Mouse (Mus musculus) heart, adult 9 months (tissue): ENCODE results near the gene Flt4.
A peak's percentile ranks its signal among the peaks of the same experiment; 100 is the strongest.

Experiments used
- DNase-seq, 2 experiments: peaks; one replicate each; pipeline ENCODE4 v3.0.0; 2022; ENCODE audit warnings: low spot score in 2 of 2

Flt4 gene

DNA sequence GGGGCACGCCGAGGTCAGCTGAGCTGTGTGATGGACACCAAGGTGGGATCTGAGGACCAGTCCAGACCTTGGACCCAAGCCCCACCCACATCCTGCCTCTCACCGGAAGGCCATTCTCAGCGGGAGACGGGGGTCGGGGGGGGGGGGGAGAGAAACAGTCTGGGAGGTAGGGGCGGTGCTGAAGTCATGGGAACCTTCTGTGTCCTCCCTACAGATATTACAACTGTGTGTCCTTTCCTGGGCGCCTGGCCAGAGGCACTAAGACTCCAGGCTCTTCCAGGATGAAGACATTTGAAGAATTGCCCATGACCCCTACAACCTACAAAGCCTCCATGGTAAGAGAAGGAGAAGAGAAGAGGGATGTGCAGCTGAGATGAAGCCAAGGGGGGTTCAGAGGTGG lies 36.6 kb downstream of the Flt4 start:
- DNase-seq: no peak

DNA sequence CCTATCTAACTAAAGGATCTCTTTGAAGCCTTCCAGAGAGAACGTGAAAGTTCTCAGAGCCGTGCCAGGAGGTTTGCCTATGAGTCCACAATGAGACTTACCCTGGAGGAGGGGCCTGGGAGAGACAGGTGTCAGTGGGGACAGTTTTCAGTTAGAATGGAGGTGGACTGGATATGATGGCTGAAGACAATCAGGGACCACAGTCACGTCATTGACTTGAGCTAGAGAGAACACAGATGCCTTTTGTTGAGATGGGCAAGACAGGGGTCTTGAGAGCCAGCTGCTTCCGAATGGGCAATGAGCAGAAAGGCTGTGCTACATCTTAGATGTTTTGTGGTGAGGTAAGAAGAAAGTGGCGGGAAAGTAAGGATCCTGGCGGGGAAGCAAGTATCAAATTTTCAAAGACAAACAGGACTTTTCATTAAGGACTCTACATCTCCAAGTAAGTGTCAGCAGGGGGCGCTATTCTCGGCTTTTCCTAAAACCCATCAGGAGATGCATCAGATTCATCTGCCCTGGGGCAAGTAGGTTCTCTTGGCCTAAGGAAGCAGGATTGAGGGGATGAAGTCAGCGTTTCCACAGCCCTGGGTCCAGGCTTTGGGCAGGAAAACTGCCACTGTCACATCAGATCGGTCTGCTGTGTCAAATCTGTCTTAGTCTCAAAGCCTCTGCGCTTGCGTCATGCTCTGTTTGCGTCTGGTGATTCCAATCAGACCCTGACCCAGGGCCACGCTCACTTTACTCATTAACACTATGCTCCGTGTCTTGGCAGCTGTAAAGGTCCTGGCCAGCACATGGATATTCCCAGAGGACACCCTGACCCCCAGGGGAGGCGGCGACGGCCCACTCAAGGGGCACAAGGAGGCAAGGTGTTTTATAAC lies 41.3 kb downstream of the Flt4 start:
- no peak for DNase-seq

DNA sequence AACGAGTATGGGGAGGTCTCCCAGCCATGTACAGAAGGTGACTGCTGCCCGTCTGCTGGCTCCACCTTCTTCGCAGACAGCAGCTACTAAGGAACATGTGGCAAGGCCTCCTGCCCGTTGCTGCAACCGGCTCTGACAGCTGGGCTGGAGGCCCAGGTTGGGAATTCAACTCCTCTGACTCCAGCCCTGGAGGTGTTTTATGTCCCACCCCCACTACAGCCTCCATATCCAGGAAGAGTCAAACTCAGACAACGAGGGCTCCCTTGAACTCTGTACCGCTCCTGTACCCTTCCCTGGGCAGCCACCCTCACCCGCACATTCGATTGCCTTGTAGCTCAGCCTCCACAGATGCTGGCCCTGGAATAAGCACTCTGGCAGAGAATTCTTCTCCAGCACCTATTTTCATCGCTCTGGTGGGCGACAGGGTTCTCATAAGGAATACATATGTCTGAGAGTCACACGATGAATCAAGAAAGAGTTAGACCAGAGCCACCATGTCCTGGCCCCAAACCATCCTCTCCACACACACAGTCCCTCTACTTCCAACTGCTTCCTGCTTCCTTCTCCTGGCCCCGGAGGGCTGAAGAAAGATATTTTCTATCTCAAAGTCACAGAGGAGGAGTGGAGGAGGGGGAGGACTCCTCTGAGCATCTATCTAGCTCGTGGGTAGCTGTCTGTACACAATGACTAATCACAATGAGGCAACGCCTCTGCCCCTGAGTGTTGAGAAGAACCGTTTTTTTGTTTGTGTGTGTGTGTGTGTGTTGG lies 42.1 kb downstream of the Flt4 start:
- no peak for DNase-seq

DNA sequence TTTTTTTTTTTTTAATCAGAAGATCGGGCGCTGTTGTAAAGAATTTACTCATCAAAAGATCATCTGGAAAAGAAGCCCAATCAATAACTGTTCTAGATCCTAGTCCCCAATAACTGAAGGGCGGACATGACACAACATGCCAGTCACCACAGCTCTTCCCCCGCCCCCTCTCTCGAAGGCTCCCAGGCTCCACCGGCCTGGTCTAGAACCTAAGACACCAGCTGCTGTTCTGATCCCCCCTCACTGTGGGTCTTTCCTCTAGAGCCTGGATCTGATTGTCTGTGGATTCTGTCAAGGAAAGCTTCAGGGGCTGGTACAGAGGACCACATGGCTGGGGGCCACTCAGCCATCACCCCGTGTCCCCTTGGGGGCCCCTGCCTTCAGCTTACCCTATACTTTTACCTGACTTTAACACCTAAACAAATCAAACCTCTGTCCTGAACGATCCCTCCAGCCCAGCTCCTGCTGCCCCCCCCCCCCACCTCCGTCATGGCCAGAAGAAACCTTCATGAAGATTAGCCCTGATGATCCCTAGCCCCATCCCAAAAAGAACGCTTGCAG lies 42.8 kb downstream of the Flt4 start:
- no peak for DNase-seq

DNA sequence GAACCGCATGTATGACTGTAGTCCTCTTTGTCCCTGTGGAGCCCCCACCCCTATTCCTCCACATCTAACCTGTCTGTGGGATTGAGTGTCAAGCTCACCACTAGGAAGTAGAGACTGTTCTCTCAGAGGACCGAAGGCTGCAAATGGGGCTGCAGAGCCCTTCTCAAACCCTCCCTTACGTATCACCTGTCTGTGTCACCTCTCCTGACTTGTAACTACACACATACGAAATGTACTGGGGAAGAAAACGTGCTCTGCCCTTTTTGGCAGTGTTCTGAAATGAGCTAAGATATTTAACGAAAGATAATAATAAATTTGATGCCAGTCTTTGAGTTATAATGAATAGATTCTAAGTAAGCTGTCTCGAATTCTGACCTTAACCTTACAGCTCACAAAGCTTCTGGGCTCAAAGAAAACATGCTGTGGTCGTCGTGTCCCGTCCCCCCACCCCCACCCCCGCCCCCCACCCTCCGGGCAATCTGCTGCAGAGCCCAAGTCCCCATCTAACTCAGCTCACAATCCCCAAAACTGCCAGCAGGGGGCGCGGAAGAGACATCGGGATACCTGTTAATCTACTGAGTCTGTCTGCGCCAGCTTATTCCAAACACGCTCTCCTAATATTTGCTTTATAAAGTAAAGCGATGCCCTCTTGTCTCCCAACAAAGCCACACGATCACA lies 43.5 kb downstream of the Flt4 start:
- peak; percentile 57 to 80 for DNase-seq

DNA sequence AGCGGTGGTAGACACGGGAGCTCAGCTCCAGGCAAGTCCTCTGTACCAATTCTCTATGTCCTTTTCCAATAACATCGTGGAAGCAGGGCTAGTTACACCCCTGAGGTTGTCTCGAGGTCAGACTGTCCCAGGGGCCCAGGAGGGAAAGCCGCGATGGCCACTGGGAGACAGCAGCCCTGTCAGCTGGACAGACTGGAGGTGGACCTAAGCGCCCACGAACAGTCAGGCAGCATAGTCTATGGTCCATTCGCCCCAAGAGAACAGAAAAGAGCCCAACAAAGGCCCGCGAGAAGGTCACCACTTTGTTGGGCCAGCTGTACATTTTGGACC lies 44.0 kb downstream of the Flt4 start:
- no peak for DNase-seq

DNA sequence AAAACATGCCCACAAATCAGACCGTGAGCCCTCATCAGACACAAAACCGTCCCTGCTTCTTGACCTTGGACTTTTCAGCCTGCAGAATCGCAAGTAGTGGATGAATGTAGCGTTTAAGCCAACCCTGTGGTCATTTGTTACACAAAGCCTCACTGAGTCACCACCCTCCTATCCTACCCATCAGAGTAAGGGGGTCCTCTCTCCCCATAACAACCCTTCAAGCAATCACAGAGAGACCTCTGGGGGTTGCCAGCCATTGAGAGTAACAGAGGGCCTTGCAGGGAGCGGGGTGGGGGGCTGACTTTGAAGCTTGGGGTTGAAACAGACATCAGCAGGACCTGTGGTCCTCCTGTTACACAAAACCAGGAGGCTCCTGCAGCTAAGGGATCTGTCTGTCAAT lies 45.6 kb downstream of the Flt4 start:
- no peak for DNase-seq

DNA sequence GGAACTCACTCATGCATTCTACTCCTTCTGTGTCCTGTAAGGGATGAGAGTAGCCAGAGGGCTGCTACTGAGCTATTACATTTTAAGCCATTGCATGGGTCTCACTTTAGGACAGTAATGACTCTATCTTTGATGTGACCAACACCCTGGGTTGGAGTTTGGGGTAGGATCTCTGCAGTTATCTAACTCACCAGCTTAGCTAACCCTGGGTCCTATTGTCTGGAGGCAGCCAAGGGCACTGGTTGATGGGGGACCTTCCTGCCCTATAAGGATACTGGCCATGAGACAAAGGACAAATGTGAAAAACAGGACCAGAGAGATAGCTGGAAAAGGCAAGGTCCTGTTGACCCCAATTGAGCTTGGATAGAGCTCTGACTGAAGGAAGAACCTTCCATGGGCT lies 46.4 kb downstream of the Flt4 start:
- DNase-seq: no peak

DNA sequence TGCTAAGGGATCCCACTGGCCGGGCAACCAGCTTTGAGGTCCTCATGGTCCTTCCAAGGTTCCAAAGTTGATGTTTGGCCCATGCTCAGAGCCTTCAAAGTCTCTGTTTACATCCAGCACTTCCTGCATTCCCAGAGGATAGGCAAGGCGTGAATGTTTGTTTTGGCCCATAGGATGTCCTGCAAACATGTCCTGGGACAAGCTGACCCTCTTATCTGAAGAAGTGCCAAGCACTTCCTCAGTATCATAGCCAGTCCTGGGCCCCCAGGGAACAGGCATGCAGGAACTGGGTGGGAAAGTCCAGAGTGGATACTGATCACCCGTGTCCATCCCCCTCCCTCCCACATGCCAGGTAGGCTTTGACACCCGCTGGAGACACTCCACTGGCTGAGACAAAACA lies 49.0 kb downstream of the Flt4 start:
- peak; percentile 33 to 68 for DNase-seq

DNA sequence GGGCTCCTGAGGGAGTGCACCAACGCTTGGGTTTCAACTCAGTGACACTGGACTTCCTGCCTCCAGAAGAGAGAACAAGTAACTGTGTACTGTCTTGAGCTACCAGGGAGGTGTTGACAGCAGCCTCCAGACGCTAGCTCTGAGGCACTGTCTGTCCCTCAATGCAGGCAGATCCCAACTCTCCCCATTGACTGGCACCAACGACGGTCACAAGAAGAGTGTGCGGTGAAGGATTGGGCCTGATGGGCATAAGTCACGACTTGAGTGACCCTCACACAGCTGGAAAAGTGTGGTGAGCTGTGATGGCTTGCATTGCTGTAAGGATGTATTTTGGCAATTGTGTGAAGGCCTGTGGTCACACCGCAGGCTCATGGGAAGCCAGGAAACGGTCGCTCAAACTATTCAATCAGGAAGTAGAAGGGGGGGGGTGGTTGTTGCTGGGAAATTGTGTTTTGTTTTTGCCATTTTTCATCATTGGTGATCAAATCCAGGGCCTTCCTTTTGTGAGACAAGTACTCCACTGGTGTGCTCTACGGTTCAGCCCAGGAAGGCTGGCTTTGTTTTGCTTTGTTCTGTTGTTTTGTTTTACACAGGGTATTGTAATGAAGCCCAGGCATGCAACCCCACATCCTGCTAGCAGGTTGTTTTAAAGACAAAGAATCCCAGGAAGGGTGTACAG lies 49.9 kb downstream of the Flt4 start:
- peak; percentile 30 to 54 for DNase-seq

DNA sequence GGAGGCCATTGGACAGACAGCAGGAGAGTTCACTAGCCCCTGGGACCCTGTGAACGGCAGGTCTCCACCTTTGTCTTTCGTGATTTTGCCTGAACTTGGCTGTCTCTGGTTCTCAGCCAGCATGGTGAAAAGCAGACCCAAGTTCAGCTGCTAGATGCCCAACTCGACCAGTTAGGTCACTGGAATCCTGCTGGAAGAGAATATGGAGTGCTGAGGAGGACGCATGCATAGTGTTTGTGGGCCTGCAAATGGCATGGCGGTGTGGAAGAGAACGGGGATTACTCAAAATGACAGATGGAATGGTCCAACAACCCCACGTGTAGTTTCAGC lies 50.4 kb downstream of the Flt4 start:
- no peak for DNase-seq

DNA sequence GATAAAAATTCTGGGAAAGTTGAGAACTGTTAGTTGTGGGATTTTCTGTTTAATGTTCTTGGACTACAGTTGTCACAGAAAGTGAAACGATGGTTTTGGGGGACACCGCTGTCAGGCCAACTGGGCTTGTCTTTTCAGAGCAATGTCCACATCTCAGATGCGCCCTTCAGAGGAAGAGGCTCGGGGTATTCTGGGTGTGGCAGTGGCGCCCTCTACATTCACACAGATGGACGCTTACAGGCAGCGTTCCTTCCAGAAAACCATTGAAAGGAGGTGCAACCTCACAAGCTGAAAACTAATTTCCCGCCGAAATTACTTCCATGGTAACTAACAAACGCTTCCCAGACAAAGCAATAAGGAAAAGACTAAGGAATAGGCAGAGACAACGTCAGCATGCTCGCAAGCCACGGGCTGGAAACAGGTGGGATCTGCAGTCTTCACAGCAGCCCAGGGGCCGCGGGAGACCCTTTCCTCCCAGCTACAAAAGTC lies 53.3 kb downstream of the Flt4 start:
- no peak for DNase-seq

DNA sequence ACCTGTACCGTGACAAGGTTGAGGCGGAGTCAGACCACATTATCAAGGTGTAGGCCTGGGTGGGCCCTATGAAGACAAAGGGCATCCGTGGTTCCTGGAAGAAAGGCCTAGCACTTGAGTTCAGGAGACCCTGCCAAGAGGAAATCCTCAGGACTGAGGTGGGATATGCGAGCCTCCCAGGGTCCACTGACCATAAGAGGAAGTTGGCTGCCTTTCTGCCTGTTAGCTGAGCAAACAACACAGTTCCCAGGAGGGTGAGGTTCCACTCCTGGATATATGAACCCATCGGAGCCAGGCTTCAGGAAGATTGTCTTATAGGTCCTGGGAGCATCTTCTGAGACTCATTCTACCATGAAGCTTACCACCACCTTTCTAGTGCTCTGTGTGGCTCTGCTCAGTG lies 54.2 kb downstream of the Flt4 start, which contains the start of gene Scgb3a1:
Gene Scgb3a1 (plus strand): TSS at position 301 of the 400 bp plus-strand sequence.
- no peak for DNase-seq

DNA sequence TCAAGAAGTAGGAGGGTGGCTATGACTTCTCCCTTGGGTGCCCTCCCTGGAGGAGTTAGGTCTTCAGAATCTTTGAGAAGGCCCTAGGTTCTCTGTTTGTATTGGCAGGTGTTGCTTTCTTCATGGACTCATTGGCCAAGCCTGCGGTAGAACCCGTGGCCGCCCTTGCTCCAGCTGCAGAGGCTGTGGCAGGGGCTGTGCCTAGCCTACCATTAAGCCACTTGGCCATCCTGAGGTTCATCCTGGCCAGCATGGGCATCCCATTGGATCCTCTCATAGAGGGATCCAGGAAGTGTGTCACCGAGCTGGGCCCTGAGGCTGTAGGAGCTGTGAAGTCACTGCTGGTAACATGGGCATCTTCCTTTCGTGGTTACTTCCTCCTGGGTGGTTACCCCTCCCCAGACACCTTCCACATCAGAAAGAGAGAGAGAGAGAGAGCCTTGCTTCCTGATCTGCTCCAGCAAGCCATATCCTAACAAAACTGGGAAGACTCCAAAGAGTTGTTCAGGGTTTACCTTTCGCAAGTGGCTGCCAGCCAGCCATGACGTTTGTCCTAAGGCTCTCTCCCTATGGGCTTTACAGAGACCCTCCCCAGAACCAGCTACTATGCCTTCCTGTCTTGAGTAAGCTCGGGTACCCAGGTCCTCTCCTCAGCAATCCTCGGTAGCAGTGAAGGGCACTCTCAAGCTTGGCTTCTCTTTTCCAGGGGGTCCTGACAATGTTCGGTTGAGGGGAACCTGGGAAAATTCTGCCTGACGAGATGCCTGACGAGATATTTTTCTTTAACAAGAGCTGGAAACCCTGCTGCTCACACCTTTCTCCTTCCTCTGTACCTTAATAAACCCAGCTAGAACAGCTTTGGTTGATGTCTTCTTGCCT lies 55.4 kb downstream of the Flt4 start:
- no peak for DNase-seq

DNA sequence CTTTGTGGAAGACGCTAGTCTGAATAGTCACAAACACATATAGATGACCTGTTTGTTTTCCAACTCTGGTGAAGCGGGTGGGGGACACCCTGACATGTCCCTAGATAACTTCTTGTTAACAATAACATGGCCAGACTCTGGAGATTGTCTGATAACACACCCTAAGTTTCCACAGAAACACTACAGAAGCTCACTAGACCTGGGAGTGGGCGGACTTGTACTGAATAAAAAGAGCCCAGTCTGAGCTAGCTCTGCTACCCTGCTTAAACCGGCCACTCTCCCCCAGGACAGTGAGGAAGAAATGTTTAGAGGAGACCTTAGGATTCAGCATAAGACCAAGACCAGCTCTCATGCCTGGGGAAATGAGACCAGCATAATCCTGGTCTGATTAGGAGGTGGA lies 56.4 kb downstream of the Flt4 start:
- DNase-seq: no peak

DNA sequence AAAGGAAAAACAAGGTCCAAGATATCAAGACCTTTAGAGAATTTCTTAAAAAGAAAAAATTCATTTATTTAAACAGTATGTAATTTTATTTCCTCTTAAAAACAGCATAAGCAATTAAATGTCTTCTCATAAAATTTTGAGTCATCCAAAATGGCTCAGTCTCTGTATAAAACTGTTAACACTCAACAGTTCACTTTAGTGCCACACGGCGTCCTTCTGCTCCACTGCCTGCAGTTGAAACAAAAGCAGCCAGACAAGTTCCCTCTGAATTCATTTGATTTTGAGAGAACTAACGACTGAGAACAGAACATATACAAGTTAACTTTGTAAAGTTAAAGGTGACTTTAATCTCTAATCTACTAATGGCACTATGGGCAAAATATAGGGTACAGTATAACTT lies 64.4 kb downstream of the Flt4 start:
- no peak for DNase-seq

DNA sequence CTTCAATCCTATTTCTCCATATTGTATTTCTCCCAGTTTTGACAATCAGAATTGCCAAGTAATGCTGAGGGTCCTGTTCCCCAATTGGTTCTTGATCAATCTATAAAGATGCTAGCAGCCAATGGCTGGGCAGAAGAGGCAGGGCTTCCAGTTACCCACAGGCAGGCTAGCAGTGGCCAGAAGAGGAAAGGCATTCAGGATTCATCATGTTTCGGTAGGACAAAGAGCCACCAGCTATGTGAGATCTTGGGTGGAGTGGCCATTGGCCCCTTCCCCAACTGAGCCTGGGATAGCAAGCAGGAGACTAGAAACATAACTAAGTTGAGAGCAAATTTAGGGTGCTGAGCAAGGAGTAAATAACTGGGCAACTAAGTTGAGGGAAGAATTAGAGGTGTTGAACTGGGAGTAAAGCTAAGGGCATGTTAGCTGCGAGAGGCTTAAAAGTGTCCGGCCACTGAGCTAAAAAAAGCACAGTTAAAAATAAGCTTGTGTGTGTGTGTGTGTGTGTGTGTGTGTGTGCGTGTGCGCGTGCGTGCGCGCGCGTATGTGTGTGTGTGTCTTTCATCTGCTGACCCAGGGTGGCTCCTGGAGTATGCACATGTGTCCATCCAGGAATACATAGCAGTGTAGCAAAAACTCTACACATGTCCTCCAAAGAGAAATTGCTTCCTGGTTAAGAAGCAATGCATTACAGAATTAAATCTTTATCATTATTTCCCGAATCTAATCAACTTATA lies 75.3 kb downstream of the Flt4 start:
- DNase-seq: peak in 1 of 2 experiments; percentile 18

DNA sequence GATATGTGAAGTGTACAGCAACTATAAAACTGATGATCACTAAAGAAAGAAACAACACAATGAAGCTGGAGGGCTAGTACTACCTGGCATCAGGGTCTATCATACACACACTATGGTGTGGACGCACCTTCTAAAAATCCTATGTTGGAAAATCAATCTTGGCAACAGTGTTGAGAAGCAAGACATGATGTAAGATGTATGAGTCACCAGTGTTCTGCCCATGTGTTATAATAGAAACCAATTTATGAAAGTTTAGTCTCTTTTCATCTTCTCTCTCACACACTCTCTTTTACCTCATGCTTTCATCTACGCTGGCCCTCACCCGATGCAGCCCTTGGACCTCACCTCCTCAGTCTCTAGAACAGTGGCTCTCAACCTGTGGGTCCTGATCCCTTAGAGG lies 86.0 kb downstream of the Flt4 start:
- DNase-seq: no peak

DNA sequence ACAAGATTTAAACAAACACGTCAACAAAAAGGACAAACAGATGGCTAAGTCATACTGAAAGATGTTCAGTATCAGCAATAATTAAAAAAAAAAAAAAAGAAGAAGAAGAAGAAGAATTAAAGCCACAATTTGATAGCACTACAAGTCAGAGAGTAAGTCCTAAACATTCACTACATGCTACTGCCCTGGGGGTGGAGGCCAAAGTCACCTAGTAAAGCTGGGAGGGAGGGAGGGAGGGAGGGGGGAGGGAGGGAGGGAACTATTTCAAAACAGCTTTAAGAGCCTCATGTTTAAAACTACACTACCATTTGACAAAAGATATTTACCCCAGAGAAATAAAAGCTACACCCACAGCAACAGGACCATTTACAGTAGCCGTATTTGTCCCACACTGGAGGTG lies 86.6 kb downstream of the Flt4 start:
- DNase-seq: no peak

DNA sequence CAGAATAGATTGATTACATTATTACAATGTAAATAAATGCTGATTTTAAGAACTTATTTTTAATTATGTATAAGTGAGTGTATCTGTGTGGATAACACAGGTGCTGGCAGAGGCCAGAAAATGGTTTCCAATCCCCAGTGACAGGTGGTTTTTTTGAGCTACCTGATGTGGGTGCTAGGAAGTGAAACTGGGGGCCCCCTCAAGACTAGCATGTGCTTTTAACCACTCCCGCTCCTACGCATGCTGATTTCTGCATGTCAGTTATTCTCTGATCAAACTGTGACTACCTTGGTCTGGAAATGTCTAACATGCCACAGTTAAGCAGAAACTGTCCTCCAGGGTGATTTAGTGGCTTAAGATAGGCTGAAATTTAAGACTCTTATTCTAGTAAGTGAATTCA lies 87.4 kb downstream of the Flt4 start:
- no peak for DNase-seq
